Mouse (Mus musculus) lung, embryonic 14.5 days (tissue): ENCODE measurements at regions not wholly inside any gene's neighbourhood (a gene's known extent, or its start where the extent isn't known, plus 50 kb on each side); places are given as distances from the start of the nearest gene placed in this dataset.

Source experiments
- ATAC-seq: fragments of 200-750 bp; cut with Nextera tagmentation; 2 replicates; pipeline ENCODE4 v1.8.0; 2017; ENCODE audit warnings: mild to moderate bottlenecking, moderate TSS enrichment, moderate library complexity; ENCODE audit not compliant: insufficient read depth
- DNase-seq: peaks from one replicate; pipeline ENCODE4 v3.0.0-alpha.2; 2015
- H3K27ac ChIP-seq: fragments of 300-500 bp; sonication (generic); 2 replicates; pipeline ENCODE4 v1.5.1; 2014; ENCODE audit warnings: low read depth, mild to moderate bottlenecking, moderate library complexity
- H3K27me3 ChIP-seq: fragments of 300-500 bp; sonication (generic); 2 replicates; pipeline ENCODE4 v1.6.1; 2014; ENCODE audit warnings: low read length, control low read depth; ENCODE audit not compliant: insufficient read depth
- H3K36me3 ChIP-seq: fragments of 300-500 bp; sonication (generic); 2 replicates; pipeline ENCODE4 v1.6.1; 2014; ENCODE audit warnings: control low read depth; ENCODE audit not compliant: insufficient read depth
- H3K4me1 ChIP-seq: fragments of 300-500 bp; sonication (generic); 2 replicates; pipeline ENCODE4 v1.6.1; 2014; ENCODE audit warnings: antibody characterized with exemption, control low read depth; ENCODE audit not compliant: insufficient read depth
- H3K4me2 ChIP-seq: fragments of 300-500 bp; sonication (generic); 2 replicates; pipeline ENCODE4 v1.6.1; 2014; ENCODE audit warnings: mild to moderate bottlenecking
- H3K4me3 ChIP-seq: fragments of 300-500 bp; sonication (generic); 2 replicates; pipeline ENCODE4 v1.5.1; 2014; ENCODE audit warnings: low read depth, low read length
- H3K9ac ChIP-seq: fragments of 300-500 bp; sonication (generic); 2 replicates; pipeline ENCODE4 v1.6.1; 2014
- H3K9me3 ChIP-seq: fragments of 300-500 bp; sonication (generic); 2 replicates; pipeline ENCODE4 v1.6.1; 2016; ENCODE audit warnings: low read depth, low read length, control low read depth
- CTCF ChIP-seq: IDR thresholded peaks from 2 replicates; pipeline ENCODE4 v1.5.1; 2016; ENCODE audit warnings: antibody characterized with exemption, low read depth
- WGBS: fragments of 180-500 bp; shearing (Covaris S2); extraction: QIAGEN DNeasy Blood & Tissue Kit; methylation state at CpG from one replicate; pipeline ENCODE4 v1.1.7; 2014; 5-methylcytosine and 5-hydroxymethylcytosine counted together

DNA sequence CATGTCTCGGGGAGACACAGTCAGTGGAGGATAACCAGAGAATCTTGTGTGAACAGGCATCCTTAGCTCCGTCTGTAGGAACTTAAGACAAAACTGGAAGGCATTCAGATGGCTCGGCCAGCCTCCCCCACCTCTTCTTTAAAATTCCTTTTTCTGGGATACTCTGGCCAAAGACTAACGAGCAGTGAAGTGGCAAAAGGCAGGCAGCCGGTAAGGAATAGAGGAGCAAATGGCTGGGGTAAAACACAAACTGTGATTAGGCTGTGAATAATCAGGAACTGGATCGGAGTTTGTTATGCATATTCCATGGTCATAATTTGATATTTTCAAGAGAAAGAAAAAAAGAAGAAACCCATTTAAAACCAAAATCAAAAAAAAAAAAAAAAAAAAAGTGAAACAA lies 287.8 kb upstream of the Vrk2 start:
- TF ChIP-seq CTCF: no peak
- Histone ChIP-seq H3K4me1 (no peaks in the 10 kb centered on the region), H3K9ac (no peak overlapping the region), H3K27ac (no peak overlapping the region), H3K27me3 (no peaks in the 10 kb centered on the region), H3K9me3 (no peaks in the 10 kb centered on the region), H3K4me3 (no peak overlapping the region), H3K36me3 (no peaks in the 10 kb centered on the region), H3K4me2 (no peak overlapping the region)
- ATAC-seq: no peak
- WGBS: 41% methylated on average over 6 of the region's 6 CpGs
- no peak for DNase-seq
